Mouse (Mus musculus) stomach, postnatal 0 days (tissue): ENCODE measurements around the gene Astn2.

Experiments used
- CTCF ChIP-seq: IDR thresholded peaks from 2 replicates; pipeline ENCODE4 v1.5.1; 2016; ENCODE audit warnings: antibody characterized with exemption, low read depth, mild to moderate bottlenecking, moderate library complexity
- EP300 ChIP-seq: optimal IDR thresholded peaks from 2 replicates; pipeline ENCODE3; 2016; ENCODE audit warnings: antibody characterized with exemption

DNA sequence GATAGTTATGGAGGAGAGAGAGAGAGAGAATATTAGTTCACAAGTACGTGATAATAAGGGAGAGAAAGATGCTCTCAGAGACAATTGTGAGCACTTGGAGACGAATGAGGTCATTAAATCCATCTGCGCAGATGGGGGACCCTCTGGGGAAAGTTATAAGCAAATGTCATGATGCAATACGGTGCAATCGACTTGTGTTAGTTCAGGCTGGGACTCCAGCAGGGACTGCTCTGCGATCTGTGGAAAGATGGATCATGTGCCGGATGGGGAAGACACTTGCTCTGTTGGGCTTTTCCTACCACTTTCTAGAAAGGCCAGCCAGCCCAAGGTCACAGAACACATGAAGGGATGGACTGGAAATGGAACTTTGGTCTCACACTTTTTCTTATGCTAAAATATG lies 1053.9 kb downstream of the Astn2 start:
- TF ChIP-seq EP300, result no peak
- TF ChIP-seq CTCF, result no peak
